Mouse (Mus musculus): Measurements from ENCODE around the gene Flrt3.

Gene Flrt3

DNA sequence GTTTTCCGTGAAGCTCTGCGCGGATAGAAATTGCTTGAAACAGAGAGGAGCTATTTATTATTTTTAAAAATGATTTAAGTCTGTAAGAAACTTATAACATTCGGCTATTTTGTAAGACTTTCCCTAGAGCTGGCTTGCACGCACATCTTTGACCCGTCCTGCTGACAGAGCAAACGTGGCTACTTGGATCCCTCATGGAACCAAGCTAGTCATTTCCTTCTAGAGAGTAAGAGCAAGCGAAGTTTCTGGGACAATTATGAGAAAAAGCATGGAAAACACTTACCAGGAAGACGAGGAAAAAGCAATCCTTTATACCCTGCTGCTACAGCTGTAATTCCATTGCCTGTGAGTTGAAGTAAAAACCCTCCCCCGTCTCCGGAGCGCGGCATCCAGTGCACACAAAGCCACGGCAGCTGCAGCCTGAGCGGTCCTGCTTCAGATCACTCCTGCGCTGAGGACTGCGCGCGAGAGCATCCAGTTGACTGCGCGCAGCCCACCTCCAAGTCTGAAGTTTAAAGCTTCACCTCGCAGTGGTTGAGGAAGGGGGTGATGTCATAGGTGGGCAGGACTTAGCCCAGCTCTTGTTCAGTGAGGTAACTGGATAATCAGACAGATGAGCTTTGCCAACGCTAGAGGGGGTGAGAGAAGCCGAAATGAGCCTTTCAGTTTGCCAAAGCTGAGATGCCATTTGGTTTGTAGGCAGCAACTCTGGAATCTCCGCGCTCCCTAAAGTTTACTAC, at the start of gene Flrt3:
Gene Flrt3 (minus strand): TSS at position 507 of the 740 bp plus-strand sequence.
- peak; percentile 98 for DNase-seq (ENCODE audit: low read depth, low spot score)

DNA sequence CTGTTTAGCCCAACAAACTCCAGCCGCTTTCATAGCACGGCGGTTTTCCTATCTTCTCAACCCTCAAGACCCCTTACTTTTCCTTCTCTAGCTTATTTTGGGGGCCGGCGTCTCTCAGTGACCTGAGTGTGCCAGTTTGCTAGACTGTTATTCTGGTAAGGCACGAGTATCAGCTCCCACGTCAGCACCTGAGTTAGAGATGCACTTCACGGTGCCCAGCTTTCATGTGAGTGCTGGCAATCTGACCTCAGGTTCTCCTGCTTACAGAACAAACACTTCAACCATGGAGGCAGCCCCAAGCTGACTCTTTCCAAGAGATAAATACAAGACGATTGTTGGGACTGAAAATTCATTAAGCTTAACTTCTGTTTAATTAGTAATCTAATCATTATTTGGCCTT, 46.1 kb upstream of the Flrt3 start:
- no peak for DNase-seq (ENCODE audit: low read depth, low spot score)

DNA sequence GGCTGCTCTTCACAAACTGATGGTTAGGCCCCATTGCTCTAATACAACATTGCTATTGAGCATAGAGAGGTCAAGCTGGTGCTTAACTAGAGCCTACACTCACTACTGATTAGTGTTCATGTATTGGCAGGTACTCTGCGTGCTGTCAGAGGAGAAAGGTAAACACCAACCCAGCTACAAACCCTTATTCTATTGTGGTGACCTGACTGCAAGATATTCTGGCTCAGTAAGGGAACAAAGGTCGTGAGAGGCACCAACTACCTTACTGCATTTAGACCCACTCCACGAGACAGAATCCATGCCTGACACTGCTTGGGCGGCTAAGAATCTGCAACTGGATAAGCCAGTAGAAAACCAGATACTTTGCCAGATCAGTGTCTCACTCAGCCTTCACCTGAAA, 44.6 kb upstream of the Flrt3 start:
- no peak for DNase-seq (ENCODE audit: low read depth, low spot score)

DNA sequence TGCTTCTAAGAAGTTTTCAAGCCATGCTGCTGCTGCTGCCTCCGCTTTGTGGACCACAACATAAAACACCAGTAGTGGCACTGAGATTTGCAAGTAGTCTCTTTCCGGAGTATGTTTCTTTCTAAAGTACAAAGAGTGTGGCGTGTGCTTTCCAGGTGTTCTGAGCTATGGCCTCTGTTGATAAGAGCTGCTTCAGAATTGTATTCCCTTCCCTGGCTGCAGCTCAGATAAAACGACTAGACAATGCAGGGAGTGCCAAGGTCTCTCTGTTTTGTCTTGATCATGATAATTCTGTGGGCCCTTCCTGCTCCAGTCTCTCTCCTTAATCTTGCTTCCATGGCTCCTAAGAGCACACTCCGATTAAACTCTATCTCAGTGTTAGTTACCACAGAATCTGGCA, 36.3 kb upstream of the Flrt3 start:
- no peak for DNase-seq (ENCODE audit: low read depth, low spot score)

DNA sequence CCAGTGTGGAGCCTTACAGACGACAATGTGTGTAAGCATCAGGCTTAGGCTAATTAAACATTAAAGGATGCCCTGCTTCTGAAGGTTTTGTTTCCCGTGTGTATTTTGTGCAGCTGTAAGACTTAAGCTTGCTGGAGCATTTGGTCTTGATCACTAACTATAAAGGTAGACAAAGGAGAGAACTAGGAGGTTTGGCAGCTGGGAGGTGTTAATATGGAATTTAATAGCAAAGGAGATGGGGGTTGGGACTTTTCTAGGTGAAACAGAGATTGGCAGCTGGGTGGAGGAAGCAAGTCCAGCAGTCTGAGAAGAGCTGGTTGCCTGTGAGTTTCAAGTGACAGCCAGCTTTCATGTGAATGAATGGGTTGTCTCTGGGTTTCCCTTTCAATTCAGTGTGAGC, 34.0 kb upstream of the Flrt3 start:
- no peak for DNase-seq (ENCODE audit: low read depth, low spot score)

DNA sequence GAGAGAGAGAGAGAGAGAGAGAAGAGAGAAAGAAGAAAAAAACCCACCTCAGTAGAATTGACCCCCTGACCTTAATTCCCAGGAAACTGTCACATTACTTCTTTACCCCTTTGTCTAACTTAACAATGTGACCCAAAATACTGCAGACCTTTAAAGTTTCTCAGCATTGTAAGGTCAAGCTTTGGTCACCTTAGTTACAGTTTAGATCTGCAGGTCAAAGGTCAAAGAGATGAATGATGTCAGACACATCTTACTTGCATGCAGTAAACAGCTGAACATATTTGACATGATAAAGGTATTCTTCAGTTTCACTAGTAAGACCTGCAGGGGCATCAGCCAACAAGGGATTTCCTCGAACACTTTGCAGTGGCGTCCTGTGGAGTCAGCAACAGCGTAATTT, 32.9 kb upstream of the Flrt3 start:
- peak; percentile 5 for DNase-seq (ENCODE audit: low read depth, low spot score)

DNA sequence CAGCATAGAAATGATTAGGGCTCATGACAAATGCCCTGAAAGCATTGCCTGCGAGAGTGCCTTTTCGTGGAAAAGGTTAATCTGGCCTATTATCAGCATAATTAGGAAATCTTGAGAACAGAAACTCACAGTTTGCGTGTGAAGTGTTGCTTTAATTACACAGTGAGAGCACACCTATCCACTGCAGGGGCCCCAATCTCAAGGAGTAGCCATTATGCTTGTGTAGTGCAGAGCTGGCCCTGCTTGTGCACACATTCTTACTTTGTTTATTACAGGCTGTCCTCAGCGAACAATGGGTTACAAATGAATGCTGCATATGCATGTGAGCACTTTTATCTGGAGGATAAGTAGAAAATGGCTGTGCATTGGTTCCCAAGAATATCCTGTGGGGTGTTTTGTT, 32.1 kb upstream of the Flrt3 start:
- DNase-seq (ENCODE audit: low read depth, low spot score): no peak

DNA sequence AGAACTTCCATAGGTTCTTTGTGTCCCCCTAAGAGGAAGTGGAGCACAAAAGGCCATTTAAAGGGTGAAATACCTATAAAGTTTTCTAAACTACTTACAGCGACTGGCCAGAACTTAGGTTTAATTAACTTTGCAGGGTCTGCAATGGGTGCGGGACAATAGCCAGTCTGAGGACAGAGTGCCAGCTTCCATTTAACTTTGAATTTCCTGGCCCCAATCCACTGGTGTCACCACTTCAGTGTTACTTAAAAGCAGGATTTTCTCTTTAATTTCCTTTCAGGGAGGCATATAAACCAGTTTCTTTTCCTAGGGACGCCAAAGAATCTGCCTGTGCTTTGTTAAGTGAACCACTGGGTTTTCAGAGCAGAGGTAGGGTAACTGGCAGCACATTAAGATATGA, 27.3 kb upstream of the Flrt3 start:
- DNase-seq (ENCODE audit: low read depth, low spot score): no peak

DNA sequence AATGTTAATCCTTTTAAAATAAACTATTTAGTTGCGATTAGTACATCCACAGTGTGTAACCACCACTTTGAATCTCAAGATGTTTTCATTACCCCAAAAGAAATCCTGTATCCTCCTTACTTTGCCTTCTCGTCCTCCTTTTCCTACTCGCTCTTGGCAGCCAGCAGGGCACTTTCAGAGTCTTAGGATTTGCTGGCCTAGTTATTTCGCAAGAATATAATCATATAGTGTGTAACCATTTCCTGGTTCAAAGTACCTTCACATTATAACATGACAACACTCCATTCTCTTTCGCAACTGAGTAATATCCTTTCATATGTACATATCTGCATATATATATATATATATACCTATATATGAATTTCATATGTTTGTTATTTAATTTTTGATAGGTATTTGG, 22.6 kb upstream of the Flrt3 start:
- no peak for DNase-seq (ENCODE audit: low read depth, low spot score)

DNA sequence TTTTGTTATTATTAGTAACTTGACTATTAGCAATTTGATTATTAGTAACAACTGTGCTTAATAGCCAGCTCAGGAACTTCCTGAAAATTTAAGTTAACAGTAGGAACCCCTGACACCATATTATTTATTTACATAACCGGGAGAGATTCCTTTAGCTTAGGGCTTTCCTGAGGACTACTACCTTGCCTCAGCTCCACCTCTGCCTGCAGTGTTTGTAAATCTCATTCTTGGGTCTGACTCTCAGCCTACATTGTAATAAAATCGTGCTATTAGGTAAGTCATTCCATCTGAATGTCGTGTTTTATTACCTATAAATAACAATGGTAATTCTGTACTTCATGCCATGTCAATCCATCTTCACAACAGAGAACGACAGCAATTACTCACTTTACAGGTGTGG, 21.2 kb upstream of the Flrt3 start:
- DNase-seq (ENCODE audit: low read depth, low spot score): no peak

DNA sequence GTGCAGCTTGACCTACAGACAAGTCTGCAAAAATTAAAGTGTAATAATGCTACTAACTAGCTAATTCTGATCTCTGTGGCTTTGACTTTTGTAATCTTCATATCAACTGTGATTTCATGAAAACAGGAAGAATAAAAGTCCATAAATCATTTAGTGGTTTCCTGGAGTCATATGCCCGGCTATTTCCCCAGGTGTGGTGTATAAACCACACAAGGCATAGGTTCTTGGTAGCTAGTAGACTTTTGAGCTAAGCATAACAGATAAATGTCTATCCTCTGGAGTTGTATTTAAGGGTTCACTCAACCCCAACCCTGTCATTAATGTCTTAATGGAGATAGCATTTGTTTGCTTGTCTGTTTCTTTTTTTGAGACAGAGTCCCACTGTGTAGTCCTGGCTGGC, 20.1 kb upstream of the Flrt3 start:
- DNase-seq (ENCODE audit: low read depth, low spot score): no peak

DNA sequence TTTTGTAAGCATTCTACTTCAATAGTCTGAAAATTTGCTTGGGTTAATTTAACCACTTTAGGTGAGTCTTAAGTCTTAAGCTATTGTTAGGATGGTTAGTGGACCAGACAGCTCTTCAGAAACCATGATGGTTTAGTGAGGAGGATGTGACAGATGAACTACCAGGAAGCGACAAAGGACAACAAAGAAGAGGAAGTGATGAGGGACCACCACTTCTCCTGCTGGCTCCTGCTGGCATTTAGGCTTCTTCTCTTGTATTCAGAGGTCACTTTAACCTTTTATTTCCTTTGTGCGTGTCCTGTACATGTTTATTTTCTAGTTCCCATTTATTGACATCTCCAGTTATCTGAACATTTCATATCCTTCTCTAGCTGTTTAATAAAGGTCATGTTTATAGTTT, 19.6 kb upstream of the Flrt3 start:
- DNase-seq (ENCODE audit: low read depth, low spot score): no peak

DNA sequence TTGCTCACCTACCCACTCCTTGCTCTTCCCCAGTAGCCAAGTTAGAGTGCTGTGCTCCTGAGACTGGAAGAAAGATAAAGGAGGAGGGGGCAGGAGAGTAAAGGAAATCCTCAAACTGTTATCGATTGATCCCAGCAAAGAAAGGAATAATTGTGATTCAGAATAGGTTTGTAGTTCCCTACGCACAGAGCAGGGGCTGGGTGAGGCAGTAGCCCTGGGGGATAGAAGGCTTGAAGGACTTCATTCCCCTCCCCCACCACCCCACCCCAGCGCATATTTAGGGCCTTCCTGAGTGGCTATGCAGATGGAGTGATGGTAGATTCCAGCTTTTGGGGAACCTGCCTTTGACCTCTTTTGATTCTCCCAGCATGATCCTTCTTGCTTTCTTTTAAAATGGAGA, 5.5 kb upstream of the Flrt3 start:
- DNase-seq (ENCODE audit: low read depth, low spot score): peak; percentile 90

DNA sequence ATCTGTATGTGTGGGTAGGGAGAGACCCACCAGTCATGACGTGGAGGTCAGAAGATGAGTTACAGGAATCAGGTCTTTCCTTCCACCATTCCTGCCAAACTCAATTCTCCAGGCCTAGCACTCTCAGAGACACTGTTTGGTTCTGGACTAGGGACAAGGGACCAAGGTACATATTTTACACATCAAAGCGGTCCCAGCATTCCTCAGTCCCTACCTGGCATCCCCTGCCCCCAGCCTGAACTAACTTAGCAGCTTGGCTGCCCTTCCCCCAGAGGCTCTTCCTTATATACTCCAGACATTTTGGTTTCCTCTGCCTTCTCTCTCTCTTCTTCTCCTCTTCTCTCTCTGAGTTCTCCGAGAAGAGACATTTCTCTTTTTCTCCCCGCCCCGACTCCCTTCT, 2.2 kb upstream of the Flrt3 start:
- peak; percentile 58 for DNase-seq (ENCODE audit: low read depth, low spot score)

DNA sequence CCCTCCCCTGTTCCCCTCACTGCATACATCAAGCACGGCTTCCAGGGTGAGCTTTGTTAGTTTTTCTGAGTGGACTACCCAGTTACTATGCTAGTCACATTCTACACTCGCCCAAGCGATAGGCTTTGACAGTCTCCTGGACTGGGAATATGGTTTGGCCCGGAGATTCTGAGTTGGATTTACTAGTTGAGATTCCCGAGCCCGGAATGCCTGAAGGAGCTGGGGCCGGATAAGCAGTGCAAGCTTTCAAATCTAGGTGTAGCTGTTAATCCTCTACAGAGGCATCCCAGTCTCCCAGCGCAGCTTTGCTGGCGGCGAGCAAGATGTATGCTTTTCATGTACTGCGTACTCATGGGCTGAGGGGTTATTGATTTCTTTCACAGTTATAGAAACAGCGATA, 812 bp downstream of the Flrt3 start:
- peak; percentile 48 for DNase-seq (ENCODE audit: low read depth, low spot score)

DNA sequence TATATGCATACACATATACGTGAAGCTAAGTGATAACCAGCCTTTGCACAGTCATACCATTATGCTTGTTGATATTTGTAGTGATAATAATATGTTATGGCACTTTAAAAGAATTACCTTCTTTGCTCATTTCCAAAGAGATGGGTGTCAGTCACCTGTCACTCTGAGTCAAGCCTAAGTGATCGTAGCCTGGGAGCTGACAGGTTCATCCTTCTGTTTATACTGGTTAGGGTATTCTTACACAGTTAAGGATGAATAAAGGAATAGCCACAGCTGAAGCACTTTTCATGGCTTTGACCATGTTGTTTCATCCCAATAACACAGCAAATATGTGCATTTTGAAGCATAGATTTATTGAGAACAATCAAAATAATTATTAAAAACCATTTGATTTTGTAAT, 1.5 kb downstream of the Flrt3 start:
- no peak for DNase-seq (ENCODE audit: low read depth, low spot score)

DNA sequence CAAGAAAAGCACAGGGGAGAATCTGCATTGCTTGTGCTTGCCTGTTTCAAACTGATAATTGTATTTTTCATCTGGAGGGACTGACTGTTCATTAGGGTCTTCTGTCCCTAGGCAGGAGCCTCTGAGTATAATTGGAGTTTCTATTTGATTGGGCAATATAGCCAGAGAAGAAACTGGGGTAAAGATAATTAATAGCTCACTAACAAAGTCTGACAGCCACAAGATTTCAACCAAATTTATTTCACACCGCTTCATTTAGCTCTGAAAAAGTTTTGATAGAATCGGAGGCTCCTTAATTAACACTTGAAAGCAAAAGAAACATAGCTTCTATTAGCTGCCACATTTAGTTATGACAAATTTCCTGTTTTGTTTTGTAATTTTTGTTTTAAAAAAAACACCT, 2.2 kb downstream of the Flrt3 start:
- DNase-seq (ENCODE audit: low read depth, low spot score): no peak

DNA sequence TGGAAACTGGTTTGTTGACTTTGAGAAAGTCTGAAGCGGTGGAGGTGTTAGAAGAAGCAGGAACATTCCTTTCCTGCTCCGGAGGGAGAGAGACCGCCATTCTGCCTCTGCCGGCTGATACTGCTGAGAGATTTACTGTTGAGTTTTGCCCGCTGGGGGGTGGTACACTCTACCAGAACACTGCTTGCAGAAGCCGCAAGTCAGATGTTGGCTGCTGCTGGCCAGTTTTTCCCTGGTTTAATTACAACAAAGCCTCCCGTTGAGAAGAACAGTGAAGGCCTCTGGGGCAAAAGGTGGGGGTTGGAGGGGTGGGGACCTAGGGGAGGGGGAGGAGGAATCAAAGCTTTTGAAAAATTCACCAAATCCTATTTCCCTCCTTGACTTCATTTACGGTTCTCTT, 3.0 kb downstream of the Flrt3 start:
- DNase-seq (ENCODE audit: low read depth, low spot score): peak; percentile 83

DNA sequence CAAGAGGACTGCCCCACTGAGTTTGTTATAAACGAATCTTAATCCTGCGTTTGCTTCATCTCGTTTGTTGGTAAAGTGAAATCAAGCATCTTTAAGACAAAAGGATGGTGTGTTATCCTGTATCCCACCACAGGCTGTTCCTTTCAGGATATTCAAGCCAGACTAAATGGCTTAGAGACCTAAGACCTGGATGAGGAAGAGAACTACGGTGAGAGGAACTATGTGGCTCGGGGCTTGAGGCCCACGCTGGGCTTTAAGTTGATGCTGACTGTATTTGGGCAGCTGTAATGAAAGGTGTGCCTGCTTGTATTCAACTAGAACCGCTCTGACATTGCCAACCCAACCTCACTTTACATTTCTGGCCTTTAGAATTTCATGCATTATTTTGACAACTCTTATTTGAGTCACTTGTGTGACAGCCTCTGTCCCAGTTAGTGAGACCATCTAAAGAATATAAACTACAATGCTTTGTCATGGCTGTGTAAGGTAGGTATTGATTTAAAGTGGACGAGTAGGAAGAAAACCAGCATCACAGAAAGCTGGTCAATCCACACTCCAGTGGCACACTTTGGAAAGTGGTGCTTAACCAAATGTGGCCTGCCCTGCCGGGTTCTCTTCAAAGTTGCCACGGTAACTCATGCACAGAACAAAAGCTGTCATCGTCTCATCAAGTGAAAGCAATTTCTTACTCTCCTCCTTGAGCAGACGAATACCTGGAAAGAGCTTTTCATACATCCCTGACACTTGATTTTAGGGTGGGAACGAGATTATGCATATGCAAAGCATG, 3.8 kb downstream of the Flrt3 start:
- no peak for DNase-seq (ENCODE audit: low read depth, low spot score)

DNA sequence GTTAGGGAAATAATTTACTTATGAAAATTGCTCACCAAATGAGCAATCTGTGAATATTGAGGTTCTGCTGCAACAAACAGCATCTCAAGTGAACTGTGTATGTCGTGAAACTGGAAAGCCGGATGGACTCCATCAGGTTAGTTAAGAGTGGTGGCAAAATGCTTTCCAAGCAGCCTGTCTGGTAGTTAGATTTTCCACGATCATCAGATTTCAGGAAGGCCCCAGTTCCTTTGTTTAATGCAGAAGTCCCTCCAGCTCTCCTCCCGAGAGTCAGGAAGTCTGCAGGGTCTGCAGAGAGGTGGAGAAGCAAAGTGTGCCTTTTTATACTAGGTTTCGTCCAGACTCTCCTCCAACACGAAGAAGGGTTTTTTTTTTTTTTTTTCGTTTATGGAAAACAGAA, 4.4 kb downstream of the Flrt3 start:
- no peak for DNase-seq (ENCODE audit: low read depth, low spot score)

DNA sequence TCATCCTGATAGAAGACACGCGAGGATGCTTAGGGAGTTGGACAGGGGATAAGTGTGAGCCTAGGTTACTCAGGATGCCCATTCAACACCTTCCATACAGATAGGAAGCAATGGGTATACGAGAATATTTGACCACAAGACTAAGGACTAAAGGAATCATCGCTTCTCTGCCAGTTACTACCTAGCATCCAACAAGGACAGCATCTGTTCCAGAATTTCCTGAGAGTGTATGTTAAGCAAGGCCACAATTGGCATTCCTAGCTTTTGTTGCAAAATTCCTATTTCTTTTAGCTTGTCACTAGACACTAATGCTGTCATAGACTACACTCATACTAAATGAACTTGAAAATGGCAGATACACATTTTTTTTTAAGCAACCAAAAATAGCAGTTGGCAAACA, 6.9 kb downstream of the Flrt3 start:
- DNase-seq (ENCODE audit: low read depth, low spot score): no peak

DNA sequence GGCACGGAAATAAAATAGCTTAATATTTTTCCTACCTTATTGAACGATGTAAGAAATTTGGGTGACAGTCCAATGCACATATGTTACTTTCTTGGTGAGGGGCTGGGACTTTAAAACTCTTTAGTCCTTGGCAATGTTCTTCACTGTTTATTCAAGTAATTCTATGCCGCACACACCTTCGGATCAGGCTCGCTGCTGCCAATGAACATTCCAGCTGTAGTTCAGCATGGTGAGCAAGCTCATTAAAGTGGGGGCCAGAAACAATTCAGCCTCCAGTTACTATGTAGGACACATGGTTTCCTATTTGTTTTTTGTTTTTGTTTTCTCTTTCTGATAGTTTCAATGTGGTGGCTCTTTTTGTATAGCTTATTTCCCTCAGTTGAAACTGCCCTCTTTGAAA, 8.6 kb downstream of the Flrt3 start:
- DNase-seq (ENCODE audit: low read depth, low spot score): no peak

DNA sequence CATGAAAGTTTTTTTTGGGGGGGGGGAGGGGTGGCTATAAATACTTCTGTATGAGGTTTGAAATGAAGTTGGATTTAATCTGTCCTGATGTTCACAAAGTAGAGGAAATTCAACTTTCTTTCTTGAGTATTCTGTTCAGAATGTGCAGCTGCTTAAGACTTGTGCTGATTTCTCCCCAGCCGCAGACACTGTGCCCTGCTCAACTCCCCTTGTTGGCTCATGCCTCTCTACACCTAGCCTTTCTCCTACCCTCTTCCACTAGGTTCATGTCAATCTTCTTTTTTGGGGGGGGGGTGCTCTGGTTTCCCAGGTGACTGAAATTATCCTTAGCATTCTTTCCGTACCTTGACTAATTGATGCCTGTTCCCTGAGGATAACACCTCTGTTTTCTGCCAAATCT, 17.3 kb downstream of the Flrt3 start:
- DNase-seq (ENCODE audit: low read depth, low spot score): no peak
